Mouse (Mus musculus): ENCODE data around the gene Sfxn2.

Sfxn2 gene

DNA sequence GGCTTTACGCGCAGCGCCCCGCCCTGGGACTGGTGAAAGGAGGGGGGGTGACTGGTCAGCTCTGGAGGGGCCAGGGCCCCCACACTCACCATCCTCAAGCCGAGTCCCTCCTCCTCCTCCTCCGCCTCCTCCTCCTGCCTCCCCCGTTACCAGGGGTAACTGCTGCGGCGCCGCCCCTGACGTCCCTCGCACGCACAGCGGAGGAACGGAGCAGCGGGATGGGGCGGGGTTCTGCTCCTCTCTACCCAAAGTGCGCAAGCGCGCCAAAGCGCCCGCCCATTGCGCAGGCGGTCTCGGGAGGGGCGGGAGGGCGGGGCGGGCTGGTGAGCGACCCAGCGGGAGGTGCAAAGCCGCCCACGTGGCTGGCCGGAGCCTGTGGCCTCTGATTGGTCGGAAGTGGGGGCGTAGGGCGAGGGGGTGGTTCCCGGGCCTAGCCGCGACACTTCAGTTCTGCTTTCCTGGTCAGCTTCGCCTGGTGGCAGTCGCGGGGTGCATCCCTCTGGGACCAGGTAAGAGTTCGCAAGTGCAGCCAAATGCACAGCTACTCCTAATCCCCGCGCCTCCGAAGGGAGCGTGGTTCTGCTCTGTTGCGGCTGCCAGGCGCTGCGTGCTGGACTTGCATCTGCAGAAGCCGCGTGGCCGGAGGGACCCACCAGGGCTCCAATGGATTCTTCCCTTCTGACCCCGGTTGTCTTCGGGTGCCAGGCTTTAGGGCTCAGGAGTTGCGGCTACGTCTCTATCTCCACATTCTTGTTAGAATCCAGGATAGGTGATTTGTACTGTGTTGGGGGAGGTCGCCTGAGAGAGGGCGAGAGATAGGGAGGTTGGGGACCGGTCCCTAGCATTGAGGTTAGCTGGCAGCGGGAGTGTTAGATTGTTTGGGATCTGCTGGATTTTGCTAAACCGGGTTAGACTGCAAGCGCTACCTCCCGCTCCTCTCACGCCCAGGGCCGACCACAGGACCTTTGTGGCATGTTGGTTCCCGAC, at the start of gene Sfxn2, which contains the start of gene Arl3:
Sfxn2 (plus strand) TSS at position 415 of the 987 bp plus-strand sequence.
Arl3 (minus strand) TSS at position 248 of the 987 bp plus-strand sequence.
- DNase-seq: peak; percentile 91 to 95

DNA sequence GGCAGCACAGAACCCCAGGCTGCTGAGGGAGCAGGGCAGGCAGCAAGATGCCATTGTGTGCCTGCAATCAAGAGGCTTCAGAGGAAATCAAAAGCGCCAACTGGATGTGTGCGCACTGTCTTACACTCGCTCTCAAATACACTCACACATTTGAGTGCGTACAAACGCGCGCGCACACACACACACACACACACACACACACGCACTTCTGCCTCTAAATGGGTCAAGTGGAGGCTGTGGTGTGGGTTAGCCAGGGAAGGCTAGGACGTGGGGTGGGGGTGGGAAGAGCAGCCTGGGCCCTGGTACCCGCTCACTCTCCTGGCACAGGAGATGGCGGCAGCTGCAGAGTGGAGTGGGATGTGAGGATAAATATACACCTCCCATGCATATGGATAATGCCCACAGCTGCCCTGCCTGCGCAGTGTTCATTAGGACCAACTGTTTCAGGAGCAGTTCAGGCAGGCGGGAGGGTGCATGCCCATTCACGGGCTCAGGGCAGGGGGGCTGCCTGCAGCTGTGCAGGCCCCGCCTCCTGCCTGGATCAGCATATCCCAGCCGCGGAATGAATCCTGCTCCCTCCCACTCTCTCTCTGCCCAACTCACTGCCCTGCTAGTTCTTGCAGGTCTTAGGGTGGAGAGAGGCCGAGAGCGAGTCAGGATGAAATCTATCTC, 49.5 kb upstream of the Sfxn2 start:
- peak; percentile 37 to 40 for DNase-seq

DNA sequence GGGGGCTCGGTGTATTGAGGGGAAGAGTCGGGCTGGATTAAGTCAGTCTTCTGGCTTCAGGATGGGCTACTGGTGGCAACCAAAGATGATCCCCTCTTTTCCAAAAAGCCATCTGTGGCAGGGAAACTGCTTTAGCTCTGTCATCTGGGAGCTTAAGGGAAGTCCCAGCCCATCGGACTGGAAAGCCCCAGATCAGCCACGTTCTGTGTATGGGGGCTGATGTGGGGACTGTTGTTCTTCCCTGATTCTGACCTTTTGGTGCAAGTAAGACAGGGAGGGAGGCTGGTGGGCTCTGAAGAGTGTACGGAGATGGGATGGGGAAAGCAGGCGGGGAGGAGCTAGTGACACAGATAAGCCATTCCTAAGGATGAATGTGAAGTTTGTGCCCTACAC, 49.0 kb upstream of the Sfxn2 start:
- DNase-seq: no peak

DNA sequence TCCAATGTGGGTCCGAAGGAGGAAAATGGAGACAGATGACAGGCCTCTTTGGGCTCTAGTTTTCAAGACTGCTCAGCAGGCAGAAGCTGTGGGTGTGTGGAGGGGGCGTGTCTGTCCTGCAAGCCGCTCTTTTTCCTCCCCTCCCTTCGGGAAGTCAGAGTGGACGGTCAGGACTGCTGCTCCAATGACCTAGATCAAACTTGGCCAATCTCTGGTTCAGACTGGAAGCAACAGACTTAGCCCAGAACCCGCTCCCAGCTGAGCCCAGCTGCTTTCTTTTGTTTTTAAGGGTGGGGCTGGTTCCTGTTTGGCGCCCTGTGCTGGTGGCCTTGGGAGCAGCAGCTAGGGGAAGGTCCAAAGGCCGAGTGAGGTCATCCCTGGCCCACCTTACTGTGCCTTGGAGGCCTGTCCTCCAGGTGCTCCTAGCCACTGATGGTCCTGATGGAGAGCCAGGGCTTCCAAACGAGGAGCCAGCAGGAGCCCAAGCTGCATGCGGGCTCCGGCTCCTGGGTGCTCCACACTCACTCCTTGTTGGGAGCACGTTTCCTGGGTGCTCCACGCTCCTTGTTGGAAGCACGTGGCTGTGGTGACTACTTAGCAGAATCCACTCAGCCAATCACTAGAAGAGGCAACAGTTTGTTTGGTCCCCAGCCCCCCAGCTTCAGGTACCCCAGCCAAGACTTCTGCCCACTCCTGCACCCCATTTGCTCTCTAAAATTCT, 48.4 kb upstream of the Sfxn2 start:
- peak in 1 of 2 experiments; percentile 19 for DNase-seq

DNA sequence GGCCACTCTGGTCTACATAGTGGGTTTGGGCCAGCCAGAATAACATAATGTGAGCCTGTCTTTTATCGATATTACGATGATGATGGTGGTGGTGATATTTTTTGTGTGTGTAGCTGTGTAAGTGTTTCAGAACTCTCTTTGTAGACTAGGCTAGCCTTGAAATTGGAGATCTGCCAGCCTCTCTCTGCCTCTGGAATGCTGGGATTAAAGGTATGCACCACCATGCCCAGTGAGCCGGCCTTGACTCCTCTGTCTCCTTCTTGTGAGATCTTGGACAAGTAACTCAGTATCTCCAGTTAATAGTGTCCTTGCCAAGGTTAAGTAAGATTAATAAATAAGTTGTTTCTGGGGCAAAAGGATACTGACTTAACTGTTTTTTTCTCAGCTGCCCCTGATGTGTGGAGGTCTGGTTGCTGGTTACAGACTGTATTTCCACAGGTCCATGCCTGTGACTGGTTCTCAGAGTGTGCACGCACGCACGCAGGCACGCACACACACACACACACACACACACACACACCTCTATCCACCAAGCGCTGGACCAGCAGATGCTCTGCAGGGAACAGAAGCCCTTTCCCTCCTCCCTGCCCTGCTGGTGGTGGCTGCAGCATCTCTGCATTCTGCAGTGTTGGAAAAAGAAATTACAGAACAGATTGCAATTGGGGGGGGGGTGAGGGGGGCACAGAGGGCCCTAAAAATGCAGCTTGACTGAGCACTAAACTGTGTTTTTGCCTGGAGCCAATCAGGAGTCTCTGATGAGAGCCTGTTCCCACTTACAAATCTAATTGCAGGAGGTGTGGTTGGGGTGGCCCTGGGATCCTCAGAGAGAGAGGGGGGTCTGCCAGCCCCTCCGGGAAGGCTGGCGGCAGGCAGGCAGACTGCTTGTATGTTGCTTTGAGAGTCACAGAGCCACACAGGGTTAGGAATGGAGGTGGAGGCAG, 47.2 kb upstream of the Sfxn2 start:
- DNase-seq: peak in 1 of 2 experiments; percentile 7

DNA sequence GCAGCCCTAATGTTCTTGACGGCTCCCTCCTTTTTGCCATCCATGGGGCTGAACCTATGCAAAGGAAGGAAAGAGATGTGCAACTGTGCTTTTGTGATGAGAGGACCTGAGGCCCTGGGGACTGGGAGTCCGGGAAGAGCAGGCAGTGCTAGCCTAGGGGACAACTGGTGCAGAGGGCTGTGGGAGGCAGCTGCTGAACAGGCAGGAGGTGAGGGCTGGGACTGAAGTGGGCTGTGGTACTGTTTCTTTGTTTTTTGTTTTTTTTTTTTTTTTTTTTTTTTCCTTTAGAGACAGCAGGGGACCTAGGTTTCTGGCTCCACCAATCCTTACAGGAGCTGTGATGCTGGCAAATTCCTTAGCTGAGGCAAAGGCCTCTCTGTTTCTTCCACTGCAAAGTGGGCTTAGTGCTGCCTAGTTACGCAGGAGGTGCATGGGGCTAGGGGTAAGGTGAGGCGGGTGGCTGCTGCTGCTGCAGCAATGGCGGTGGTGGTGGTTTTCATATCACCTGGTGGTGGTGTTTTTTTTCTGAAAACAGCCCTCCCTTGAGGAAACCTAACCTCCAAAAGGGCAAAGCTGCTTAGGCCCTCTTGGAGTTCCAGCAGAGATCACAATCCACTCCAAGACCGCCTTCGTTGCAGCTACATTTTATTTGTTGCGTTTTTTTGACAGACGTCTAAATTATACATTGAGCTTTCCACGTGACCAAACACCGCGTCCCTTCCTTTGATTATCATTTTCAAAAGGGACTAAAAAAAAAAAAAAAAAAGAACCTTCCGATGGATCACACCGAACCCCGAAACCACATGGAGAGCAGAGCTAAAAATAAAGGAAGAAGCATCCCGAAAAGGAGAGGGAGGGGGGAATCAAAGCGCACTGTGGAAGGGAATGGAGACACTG, 45.3 kb upstream of the Sfxn2 start:
- peak in 1 of 2 experiments; percentile 21 for DNase-seq

DNA sequence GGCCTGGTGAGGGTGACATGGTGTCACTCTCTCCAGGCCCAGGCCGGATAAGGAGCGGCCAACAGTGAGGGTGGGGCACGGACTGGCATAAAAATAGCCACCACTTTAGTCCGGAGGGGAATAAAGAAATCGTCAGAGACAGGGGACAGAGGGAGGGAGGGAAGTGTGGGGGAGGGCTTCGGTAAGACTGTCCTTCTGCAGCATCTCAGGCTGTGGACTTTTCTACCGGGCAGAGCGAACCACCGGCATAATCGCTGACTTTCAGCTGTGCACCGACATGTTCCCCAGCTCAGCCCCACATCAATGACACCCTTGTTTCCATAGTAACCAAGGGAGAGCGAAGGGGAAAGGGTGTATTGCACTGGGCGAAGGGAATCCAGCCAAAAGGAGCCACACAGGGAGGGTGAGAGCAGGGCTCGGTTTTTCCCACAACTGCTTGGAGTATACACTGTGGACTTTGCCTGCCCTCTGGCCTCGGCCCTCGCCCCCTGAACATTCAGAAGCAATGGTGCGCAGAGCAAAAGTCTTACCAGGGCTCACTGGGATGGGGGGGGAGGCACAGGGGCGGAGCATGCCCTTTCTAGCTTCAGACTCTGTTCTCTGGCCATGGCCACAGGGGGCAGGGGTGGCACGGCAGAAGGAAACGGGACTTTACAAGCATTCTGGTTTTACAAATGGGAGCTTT, 44.5 kb upstream of the Sfxn2 start:
- DNase-seq: peak; percentile 61 to 63

DNA sequence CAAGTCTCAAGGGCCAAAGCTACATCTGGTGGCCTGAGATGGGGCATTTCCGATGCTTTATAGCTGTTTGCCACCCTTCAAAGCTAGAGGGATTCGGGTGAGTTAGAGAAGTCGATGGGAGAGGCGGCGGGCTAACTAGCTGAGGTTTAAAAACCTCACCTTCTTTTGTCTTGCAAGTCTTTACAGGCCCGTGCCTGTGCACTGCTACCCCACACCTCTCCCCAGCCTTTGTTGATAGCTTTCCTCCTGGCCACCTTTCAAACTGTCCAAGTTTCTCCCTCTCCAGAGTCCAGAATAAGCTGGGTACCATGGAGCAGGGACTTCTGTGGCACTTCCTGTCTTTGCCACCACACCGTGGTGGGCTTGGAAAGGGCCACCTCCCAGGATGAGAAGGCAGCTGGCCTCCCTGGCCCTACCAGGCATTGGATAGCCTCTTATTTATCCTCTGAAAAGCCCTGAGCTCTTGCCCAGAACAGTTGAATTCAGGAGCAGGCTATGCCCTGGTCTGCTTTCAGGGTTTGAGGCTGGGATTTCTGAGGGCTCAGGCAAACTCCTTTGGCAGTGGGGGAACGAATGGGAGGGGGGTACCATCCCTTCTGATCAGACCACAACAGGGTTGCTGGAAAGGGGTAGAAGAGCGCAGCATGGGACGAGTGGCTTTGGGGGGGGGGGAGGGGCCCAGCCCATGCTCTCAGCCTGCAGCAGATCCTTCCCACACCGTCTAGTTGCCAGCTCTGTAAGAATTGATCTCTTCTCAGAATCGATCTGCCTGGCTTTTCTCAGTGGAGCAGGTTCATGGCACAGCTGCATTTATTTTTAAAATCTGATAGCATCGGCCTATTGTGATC, 43.3 kb upstream of the Sfxn2 start:
- DNase-seq: no peak

DNA sequence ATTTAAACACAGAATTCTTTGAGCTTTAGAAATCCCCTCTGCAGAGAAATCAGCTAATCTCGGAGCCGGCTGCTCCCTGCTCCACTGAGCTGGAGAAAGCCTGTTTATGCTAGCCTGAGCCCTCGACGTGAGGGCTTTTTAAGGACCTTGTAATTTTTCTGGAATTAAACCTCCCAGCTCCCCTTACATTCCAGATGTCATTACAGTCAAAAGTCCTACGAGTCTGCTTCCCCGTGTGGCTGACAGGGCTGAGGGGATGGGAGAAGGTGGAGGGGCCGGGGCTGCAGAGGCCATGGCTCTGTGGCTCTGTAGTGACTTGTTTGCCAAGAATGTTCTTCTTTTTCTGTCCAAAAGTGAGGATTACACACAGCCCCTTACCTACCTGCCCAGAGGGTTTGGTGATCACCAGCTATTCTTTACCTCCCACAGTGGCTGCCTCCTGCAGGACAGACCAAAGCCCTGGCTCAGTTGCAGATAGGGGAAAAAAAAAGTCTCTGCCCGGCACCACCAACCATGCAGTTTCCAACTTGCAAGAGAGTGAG, 42.6 kb upstream of the Sfxn2 start:
- DNase-seq: no peak

DNA sequence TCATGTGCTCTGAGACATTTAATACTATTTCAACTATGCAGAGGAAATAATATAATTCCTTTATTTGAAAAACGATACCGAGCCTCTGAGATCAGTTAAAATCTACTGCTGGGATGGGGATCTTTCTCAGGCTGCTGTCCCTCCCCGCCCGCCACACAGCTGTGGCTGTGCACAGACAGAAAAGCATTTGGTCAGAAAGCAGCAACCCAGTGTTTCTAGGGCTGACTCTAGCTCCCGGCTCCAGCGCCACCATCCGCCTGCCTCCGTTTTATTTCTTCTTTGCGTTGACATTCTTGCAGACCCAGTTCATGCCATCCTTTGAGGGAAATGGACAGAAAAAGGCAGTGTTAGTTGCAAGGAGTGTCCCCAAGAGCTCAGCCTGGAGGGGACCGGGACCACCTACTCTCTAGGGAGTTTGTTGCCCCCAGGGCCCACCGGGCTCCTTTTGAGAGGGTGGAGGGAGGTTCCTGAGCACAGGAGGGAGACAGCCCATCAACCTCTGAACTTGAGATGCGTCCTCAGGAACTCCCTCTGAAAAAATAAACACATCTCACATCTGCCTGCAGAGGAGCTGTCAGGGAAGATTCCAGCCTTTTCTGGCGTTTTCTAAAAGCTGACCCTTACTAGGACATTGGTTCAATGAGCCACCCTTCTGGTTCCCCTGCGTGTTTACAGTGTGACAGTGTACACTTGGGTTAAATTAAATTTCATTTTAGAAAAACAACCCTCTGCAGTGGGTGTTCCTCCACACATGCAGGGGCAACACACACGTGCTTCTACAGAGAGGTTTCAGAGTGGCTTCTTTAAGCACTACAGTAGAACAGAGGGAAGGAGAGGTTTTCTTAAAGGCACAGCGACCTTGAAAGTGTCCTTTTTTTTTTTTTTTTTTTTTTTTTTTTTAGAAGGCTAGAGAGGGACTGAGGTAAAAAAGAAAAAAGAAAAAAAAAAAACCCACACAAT, 41.8 kb upstream of the Sfxn2 start:
- DNase-seq: no peak

DNA sequence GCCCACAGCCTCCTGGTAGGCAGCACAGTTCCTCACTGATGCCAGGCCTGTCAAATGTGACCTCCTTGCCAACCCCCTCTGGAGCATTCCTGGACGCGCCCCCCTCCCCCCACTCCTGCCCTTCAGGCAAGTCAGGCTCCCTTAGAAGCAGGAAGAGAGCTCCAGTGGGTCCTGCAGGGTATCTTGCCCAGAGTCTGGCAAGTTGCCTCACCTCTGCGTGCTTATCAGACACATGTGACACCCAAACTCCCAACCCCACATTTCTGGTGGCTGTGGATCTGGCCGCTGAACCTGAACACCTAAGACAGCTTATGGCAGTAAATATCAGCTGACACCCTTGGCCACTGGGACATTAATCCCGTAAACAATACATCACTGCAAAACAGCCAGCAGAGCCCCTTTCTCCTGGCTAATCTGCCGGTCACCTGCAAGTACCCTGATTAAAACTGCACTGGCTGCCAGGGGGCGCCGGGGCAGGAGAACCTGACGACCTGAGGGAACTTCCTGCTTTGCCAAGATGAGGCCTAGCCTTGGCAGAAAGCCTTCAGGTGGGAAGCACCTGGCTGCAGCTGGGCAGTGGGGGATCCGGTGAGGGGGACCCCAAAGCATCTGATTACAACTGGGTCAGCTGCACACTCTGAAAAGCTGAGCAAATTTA, 41.0 kb upstream of the Sfxn2 start:
- DNase-seq: no peak

DNA sequence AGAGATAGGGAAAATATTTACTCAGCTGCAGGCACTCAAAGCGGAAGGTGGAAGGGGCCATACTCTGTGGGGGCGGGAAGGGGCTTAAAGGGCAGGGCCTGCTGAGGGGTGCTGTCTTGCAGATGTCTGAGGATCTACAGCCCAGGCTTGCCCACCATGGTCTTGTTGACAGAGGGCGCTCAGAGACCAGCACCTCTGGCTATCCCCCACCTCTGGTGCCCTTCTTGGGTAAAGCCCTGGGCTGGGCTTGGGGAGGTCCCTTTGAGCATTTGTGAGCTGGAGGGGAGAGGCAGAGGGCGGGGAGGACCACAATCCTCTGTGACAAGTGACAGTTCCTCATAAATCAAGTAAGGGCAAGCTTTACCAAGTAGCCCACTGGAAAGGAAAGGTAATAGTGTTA, 40.1 kb upstream of the Sfxn2 start:
- DNase-seq: no peak

DNA sequence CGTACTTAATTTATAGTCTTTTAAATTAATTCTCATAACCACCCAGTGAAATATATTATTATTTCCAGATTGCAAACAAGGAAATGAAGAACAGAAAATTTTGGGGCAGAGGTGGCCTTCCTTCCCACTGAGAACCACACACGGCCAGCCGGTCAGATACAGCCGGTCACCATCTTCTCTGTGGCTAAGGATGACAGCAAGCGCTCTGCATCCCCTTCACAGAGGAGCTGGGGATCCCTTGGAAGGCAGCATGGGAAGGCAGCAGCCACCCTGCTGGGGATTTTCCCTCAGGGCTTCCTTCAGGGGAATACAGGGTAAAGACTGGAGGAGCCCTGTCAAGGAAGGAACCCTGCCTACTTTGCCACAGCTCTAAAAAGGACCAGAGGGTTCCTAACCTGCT, 39.6 kb upstream of the Sfxn2 start:
- no peak for DNase-seq

DNA sequence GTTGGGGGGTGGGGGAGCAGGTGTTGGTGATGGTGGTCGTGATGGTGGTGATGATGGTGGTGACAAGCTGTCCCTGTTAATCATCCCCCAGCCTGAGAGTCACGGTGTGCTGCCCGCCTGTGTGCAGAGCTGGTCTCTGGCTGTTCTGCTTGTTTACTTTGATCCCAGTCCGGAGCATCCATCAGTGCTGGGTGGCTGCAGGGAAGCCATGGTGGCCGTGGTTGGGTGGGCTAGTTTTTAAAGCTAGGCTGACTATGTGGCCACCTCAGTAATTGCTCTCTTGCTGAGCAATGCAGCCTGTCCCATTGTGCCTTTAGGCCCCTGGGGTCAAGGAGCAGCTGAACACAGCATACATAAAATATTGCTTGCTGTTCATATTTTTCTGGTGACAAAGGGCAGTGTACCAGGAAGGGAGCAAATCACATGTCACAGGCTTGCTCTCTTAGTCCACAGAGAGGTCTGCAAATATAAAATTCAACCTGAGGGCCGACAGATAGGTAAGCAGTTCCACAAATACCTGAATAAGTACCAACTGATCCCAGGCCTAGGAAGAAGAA, 38.5 kb upstream of the Sfxn2 start:
- DNase-seq: no peak

DNA sequence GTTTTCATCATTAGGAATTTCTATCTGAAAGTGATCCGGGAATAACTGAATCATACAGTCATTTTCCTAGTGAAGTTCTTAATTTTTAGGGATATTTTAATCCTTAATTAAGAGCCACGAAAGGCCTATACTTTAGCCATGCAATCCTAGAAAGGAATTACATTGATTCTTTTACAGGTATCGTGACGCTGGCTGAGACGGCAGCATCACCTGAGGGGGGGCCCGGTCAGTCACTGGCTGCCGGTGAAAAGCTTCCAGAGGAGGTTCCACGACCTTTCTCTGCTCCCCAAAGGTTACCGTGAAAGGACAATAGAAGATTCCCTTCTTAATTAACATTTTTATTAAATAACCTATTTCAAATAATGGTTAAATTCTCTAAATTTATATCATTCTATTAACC, 35.8 kb upstream of the Sfxn2 start:
- no peak for DNase-seq

DNA sequence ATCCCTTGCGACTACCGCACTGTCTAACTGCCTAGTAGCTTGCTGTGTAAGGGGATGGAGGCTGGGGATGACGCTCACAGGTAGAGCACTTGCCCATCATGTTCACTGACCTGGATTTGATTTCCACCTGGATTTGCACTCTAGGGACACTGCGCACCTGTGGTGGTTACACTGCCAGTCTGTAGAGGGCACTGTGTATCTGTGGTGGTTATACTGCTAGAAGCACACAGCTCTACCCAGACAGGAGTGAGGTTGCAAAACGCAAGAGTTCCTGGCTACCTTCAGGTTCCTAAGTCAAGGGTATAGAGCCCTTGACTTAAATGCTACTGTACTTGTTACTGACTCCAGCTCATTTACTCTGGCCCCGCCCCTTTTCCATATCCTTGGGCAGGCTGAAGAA, 35.0 kb upstream of the Sfxn2 start:
- DNase-seq: no peak

DNA sequence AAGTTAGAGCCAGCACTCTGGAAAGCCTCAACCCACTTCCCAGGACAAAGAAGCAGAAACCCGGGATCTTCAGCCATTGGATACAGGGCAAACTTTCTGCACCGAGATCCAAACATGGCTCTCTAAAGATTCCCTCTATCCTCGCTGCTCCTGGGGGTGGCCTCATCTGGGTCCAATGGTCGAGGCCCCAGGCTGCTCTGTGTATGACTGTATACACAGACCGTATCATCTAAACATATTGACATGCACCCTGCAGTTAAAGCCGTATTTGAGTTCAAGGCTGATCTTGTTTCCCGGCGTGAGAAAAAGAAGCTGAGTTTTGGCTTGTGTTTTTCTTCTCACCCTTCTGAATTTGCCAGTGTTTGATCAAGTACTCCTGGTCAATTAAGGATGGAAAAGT, 30.4 kb upstream of the Sfxn2 start:
- DNase-seq: no peak

Data from cerebellum, postnatal 36 days (tissue).